Comparison of ENCODE assay signal across 15 mouse cellular contexts in genomic region chr5:36129661-36130060, GRCm38 (mm10).
A peak's percentile ranks its signal among the peaks of the same experiment; 100 is the strongest.
DNase-seq lines count a peak whose midpoint lies in the region; ATAC-seq and TF ChIP-seq lines count a peak whose summit lies in the region.
"Had no signal": no experiment of that assay in that cellular context is flagged by ENCODE, and none has a peak within 500 bp of the region (broad histone marks: within the 10 kb centered on the region; RNA-seq: fewer than 3 reads in every experiment).

No protein-coding gene starts in this region.

- no peak for ATAC-seq in forebrain, embryonic 13.5 days
- ATAC-seq in forebrain, embryonic 11.5 days (replicated peaks; ENCODE audit: low FRiP score): no peak
- no peak for ATAC-seq in hindbrain, embryonic 13.5 days (ENCODE audit: low FRiP score)
- ATAC-seq in hindbrain, embryonic 16.5 days: no peak
- ATAC-seq in midbrain, embryonic 14.5 days (ENCODE audit: low FRiP score, low TSS enrichment): no peak
- no peak for ATAC-seq in midbrain, embryonic 11.5 days (ENCODE audit: low FRiP score)
- ATAC-seq: inflammation-experienced regulatory T-cells, adult 6 months had no signal

- 69% methylated on average over 2 of the region's 2 CpGs for WGBS in forebrain, embryonic 13.5 days
- WGBS in forebrain, embryonic 11.5 days: 78% methylated on average over 2 of the region's 2 CpGs
- WGBS in hindbrain, embryonic 13.5 days: 72% methylated on average over 2 of the region's 2 CpGs
- WGBS in hindbrain, embryonic 16.5 days: 51% methylated on average over 2 of the region's 2 CpGs
- 78% methylated on average over 2 of the region's 2 CpGs for WGBS in midbrain, embryonic 14.5 days
- 82% methylated on average over 2 of the region's 2 CpGs for WGBS in midbrain, embryonic 11.5 days

- no peak for DNase-seq in forebrain, embryonic 11.5 days (ENCODE audit: low spot score)
- DNase-seq in midbrain, embryonic 14.5 days: no peak
- DNase-seq in midbrain, embryonic 11.5 days (ENCODE audit: low spot score, missing footprints): no peak
- DNase-seq in right cerebral cortex, postnatal 4 days: no peak
- DNase-seq: adrenal gland, postnatal 36 days; thymus, adult 18-20 months had no signal

- TF ChIP-seq POLR2A in myocyte (IDR thresholded peaks at IDR 0.05; ENCODE audit: insufficient read length, low read depth): no peak

- no peaks in the 10 kb centered on the region for H3K36me3 ChIP-seq in forebrain, embryonic 13.5 days (ENCODE audit: poor library complexity, severe bottlenecking)
- H3K36me3 ChIP-seq in forebrain, embryonic 11.5 days (ENCODE audit: control insufficient read depth, insufficient read depth, low read length): no peaks in the 10 kb centered on the region
- H3K36me3 ChIP-seq in hindbrain, embryonic 13.5 days: no peaks in the 10 kb centered on the region
- H3K36me3 ChIP-seq in hindbrain, embryonic 16.5 days (ENCODE audit: control insufficient read depth, insufficient read depth, low read length): no peaks in the 10 kb centered on the region
- H3K36me3 ChIP-seq in midbrain, embryonic 14.5 days (ENCODE audit: control insufficient read depth, insufficient read depth, low read length): no peaks in the 10 kb centered on the region
- H3K36me3 ChIP-seq in midbrain, embryonic 11.5 days (ENCODE audit: control insufficient read depth, insufficient read depth, low read length): no peaks in the 10 kb centered on the region
- H3K36me3 ChIP-seq in myocyte (ENCODE audit: control insufficient read depth, insufficient read depth): no peaks in the 10 kb centered on the region
- H3K36me3 ChIP-seq: embryonic facial prominence, embryonic 12.5 days; heart, embryonic 13.5 days; limb, embryonic 10.5 days had no signal

- H3K9me3 ChIP-seq in forebrain, embryonic 13.5 days (replicated peaks): no peaks in the 10 kb centered on the region
- no peaks in the 10 kb centered on the region for H3K9me3 ChIP-seq in forebrain, embryonic 11.5 days (ENCODE audit: control insufficient read depth, low read length)
- no peaks in the 10 kb centered on the region for H3K9me3 ChIP-seq in hindbrain, embryonic 13.5 days
- no peaks in the 10 kb centered on the region for H3K9me3 ChIP-seq in hindbrain, embryonic 16.5 days (ENCODE audit: control insufficient read depth, low read length)
- no peaks in the 10 kb centered on the region for H3K9me3 ChIP-seq in midbrain, embryonic 14.5 days (ENCODE audit: control insufficient read depth, low read length)
- H3K9me3 ChIP-seq in midbrain, embryonic 11.5 days (ENCODE audit: control insufficient read depth, low read length): no peaks in the 10 kb centered on the region
- H3K9me3 ChIP-seq: embryonic facial prominence, embryonic 12.5 days; heart, embryonic 13.5 days; limb, embryonic 10.5 days had no signal

- no peaks in the 10 kb centered on the region for H3K79me2 ChIP-seq in myocyte (ENCODE audit: control insufficient read depth, insufficient read depth)

- peaks cover 21% of the 10 kb centered on the region for H3K4me1 ChIP-seq in forebrain, embryonic 13.5 days
- H3K4me1 ChIP-seq in forebrain, embryonic 11.5 days (replicated peaks; ENCODE audit: control insufficient read depth, insufficient read depth, low read length): peaks cover 3% of the 10 kb centered on the region; the same call in 1 of the 2 replicates
- peaks cover 39% of the 10 kb centered on the region for H3K4me1 ChIP-seq in hindbrain, embryonic 13.5 days (replicated peaks)
- peaks cover 13% of the 10 kb centered on the region for H3K4me1 ChIP-seq in hindbrain, embryonic 16.5 days (ENCODE audit: control insufficient read depth, insufficient read depth, low read depth, low read length)
- peaks cover 25% of the 10 kb centered on the region for H3K4me1 ChIP-seq in midbrain, embryonic 14.5 days (ENCODE audit: control insufficient read depth, insufficient read depth, low read length)
- peaks cover 8% of the 10 kb centered on the region for H3K4me1 ChIP-seq in midbrain, embryonic 11.5 days (ENCODE audit: control insufficient read depth, insufficient read depth, low read length)

- H3K4me2 ChIP-seq in forebrain, embryonic 13.5 days: no peak overlapping the region
- no peak overlapping the region for H3K4me2 ChIP-seq in forebrain, embryonic 11.5 days (ENCODE audit: low read depth, low read length, severe bottlenecking)
- no peak overlapping the region for H3K4me2 ChIP-seq in hindbrain, embryonic 13.5 days
- no peak overlapping the region for H3K4me2 ChIP-seq in hindbrain, embryonic 16.5 days (ENCODE audit: low read length)
- H3K4me2 ChIP-seq in midbrain, embryonic 14.5 days (ENCODE audit: low read length): no peak overlapping the region
- no peak overlapping the region for H3K4me2 ChIP-seq in midbrain, embryonic 11.5 days
- peak overlapping the region; percentile 37 for H3K4me2 ChIP-seq in myocyte (ENCODE audit: low read depth)
- H3K4me2 ChIP-seq: embryonic facial prominence, embryonic 12.5 days had no signal

- H3K27ac ChIP-seq in forebrain, embryonic 13.5 days: 0 out of 2 replicates have a peak overlapping the region, but pooled peaks have one; percentile 60
- H3K27ac ChIP-seq in forebrain, embryonic 11.5 days (ENCODE audit: low read depth, low read length): no peak overlapping the region
- H3K27ac ChIP-seq in hindbrain, embryonic 13.5 days: peak overlapping the region; percentile 58; the same call in 1 of the 2 replicates
- H3K27ac ChIP-seq in hindbrain, embryonic 16.5 days (ENCODE audit: low read depth, low read length): no peak overlapping the region
- H3K27ac ChIP-seq in midbrain, embryonic 14.5 days (replicated peaks; ENCODE audit: low read depth, low read length): peak overlapping the region; percentile 61; the same call in 1 of the 2 replicates
- no peak overlapping the region for H3K27ac ChIP-seq in midbrain, embryonic 11.5 days (ENCODE audit: low read depth, low read length)
- H3K27ac ChIP-seq: embryonic facial prominence, embryonic 12.5 days; limb, embryonic 10.5 days; liver, embryonic 14.5 days had no signal

- H3K4me3 ChIP-seq in forebrain, embryonic 13.5 days: no peak overlapping the region
- H3K4me3 ChIP-seq in forebrain, embryonic 11.5 days (ENCODE audit: low read depth, low read length): no peak overlapping the region
- no peak overlapping the region for H3K4me3 ChIP-seq in hindbrain, embryonic 13.5 days
- H3K4me3 ChIP-seq in hindbrain, embryonic 16.5 days (ENCODE audit: low read length): no peak overlapping the region
- H3K4me3 ChIP-seq in midbrain, embryonic 14.5 days (replicated peaks; ENCODE audit: low read depth, low read length): no peak overlapping the region
- H3K4me3 ChIP-seq in midbrain, embryonic 11.5 days (ENCODE audit: low read depth, low read length): no peak overlapping the region
- H3K4me3 ChIP-seq in myocyte: no peak overlapping the region
- H3K4me3 ChIP-seq: embryonic facial prominence, embryonic 12.5 days; heart, embryonic 13.5 days; limb, embryonic 10.5 days had no signal

- 0 out of 2 replicates have a peak, but pooled peaks cover 8% of the 10 kb centered on the region for H3K27me3 ChIP-seq in forebrain, embryonic 13.5 days
- no peaks in the 10 kb centered on the region for H3K27me3 ChIP-seq in forebrain, embryonic 11.5 days (ENCODE audit: control insufficient read depth, insufficient read depth, low read length)
- H3K27me3 ChIP-seq in hindbrain, embryonic 13.5 days: 0 out of 2 replicates have a peak, but pooled peaks cover 3% of the 10 kb centered on the region
- H3K27me3 ChIP-seq in hindbrain, embryonic 16.5 days (replicated peaks; ENCODE audit: control insufficient read depth, insufficient read depth, low read length): no peaks in the 10 kb centered on the region
- no peaks in the 10 kb centered on the region for H3K27me3 ChIP-seq in midbrain, embryonic 14.5 days (ENCODE audit: control insufficient read depth, insufficient read depth, low read length)
- no peaks in the 10 kb centered on the region for H3K27me3 ChIP-seq in midbrain, embryonic 11.5 days (ENCODE audit: control insufficient read depth, insufficient read depth, low read length)
- no peaks in the 10 kb centered on the region for H3K27me3 ChIP-seq in myocyte (ENCODE audit: control insufficient read depth, insufficient read depth, insufficient read length)
- H3K27me3 ChIP-seq: embryonic facial prominence, embryonic 12.5 days; heart, embryonic 13.5 days had no signal

- no peak overlapping the region for H3ac ChIP-seq in myocyte (ENCODE audit: control insufficient read depth, insufficient read length)

- H3K9ac ChIP-seq in forebrain, embryonic 13.5 days: no peak overlapping the region
- no peak overlapping the region for H3K9ac ChIP-seq in forebrain, embryonic 11.5 days (ENCODE audit: low read length)
- H3K9ac ChIP-seq in hindbrain, embryonic 13.5 days: no peak overlapping the region
- H3K9ac ChIP-seq in hindbrain, embryonic 16.5 days (ENCODE audit: low read depth, low read length): no peak overlapping the region
- H3K9ac ChIP-seq in midbrain, embryonic 14.5 days (replicated peaks; ENCODE audit: low read length): no peak overlapping the region
- no peak overlapping the region for H3K9ac ChIP-seq in midbrain, embryonic 11.5 days (ENCODE audit: low read length)
- H3K9ac ChIP-seq: embryonic facial prominence, embryonic 12.5 days; liver, embryonic 14.5 days had no signal

TF ChIP-seq in myocyte, 11 proteins besides CTCF, POLR2A, EP300 and RAD21:
- TF ChIP-seq E2F4 (IDR thresholded peaks at IDR 0.05; ENCODE audit: insufficient read depth) (no peak), MYOD1 (IDR thresholded peaks at IDR 0.05; ENCODE audit: control insufficient read depth in 1 of 3, insufficient read length in 2 of 3, low read depth in 2 of 3) (peak in 1 of 3 experiments; percentile 24)
TF ChIP-seq in myocyte: peak in this region for 1.

Comparison
In these comparisons a context has a peak if more than half of its experiments do, and no peak if none do; other contexts are left out.
1. H3K27ac ChIP-seq: peak in forebrain, embryonic 13.5 days (single experiment), hindbrain, embryonic 13.5 days (single experiment) and midbrain, embryonic 14.5 days (single experiment); none in forebrain, embryonic 11.5 days (single experiment), hindbrain, embryonic 16.5 days (single experiment) and midbrain, embryonic 11.5 days (single experiment).